Mouse (Mus musculus) T-helper 17 cell (primary cell): ENCODE measurements around the gene Alox12.

Experiments used
- in situ Hi-C, 2 experiments: fragments of 300-600 bp; cut with MboI, MseI; formaldehyde crosslinking; loops; 1 replicate in 1 of 2; 2 replicates in 1 of 2; pipeline ENCODE4 v1.15.1; 2025; ENCODE audit warnings: high pct_unique_total_duplicates in 2 of 2

Alox12 gene

DNA sequence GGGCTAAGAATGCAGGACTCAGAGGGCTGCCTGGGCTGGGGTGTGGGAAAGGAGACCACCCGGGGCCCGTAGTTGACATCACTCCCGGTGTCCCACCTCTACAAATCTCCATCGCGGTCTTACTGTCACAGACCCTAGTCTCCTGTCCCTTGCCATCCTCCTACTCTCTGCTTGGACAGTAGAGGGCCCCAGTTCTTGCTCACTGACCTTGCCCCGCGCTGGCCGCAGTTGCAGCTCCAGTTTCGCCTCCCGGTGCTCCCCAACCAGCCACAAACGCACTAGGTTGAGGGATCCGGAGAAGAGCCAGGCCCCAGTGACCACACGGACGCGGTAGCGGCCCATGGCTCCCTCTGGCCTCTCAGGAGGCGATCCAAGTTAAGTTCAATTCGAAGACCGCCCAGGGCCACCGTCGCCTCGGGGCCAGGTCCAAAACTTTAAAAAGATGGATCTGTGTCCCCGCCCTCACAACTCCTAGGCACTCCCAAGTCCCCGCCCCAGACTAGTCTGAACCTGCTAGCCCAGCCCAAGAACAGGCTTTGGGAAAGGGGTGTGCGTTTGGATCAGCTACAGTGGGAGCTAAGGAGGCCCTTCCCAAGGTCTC lies at the start of gene Alox12:
TSS of gene Alox12 (minus strand) at position 423 of the 601 bp plus-strand sequence.
- in situ Hi-C loops = loop anchor here in 1 of 2 experiments (5.0 kb wide), 1 partner anchor 62 kb away; no protein-coding TSS in a partner anchor

DNA sequence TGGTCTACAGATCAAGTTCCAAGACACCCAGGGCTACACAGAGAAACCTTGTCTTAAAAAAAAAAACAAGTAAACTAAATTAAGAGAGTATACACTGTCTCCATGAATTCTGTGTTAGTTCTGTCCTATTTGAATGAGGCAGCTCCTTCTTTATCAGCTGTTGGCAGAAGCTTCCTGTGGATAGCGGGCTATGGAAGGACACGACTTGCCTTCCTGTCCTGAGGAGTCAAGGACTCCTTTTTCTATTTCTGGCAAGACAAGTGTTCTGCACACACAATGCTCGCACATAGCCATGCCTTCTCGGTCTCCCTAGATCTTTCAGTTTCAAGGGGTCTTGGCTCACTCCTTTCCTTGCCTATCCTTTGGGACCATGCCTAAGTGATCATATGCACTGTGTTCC lies 47.1 kb upstream of the Alox12 start:
- in situ Hi-C loops = no loop called here

DNA sequence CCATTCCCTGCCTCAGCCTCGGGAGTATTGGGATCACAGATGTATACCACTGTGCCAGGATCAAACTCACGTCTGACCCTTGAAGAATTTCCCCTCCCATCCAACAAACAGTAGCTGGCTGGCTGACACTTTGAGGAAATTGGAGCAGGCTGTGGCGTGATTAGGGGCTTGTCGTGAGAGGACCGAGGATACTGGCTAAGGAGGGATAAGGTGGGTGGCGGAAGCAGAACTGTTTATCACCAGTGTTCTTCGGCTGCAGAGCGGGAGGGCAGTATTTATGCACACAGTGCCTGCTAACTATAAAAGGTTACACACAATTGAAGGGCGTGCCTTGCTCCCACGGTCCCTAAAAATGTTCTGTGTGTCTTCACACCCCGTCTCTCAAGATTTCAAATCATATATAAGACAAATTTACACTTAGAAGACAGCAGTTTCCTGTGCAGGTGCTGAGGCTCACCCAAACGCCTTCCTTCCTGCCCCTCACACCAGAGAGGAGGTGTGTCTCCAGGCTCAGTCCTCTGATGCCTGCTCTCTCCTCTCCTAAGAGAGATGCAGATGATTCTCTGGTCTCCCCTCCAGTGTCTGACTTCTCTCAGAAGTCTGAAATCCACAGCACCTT lies 42.8 kb upstream of the Alox12 start:
- in situ Hi-C loops = no loop called here

DNA sequence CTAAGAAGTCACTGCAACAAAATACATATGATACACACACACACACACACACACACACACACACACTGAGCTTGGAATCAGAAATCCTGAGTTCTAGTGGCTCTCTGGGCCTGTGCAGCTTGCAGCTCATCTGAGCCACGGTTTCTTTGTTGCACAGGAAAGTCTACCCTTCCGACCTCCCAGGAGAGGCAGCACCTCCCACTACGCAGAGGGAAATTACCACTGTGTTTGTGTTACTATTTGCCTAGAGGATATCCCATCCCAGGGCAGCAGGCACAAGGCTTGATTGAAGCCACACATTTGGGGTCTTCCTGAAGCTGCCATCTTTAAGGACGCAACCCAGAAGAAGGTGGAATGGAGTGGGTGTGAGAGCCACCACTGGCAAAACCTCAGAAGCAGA lies 42.3 kb upstream of the Alox12 start:
- in situ Hi-C loops = no loop called here

DNA sequence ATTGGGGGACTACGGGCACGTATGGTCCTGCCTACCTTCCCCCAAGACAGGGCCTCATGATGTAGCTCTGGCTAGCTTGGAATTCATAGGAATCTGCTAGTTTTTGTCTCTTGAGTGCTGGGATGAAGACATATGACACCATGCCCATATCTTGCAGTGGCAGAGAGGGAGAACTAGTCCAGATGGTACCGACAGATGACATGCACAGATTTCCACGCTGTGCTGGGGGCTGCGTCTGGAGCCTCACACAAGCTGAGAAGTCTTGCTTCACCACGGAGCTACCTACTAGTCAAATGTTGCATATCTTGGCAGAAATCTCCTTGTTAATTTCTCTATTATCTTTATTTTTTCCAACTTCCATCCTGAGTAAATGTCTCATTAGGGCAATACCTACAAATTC lies 38.7 kb upstream of the Alox12 start:
- in situ Hi-C loops = no loop called here

DNA sequence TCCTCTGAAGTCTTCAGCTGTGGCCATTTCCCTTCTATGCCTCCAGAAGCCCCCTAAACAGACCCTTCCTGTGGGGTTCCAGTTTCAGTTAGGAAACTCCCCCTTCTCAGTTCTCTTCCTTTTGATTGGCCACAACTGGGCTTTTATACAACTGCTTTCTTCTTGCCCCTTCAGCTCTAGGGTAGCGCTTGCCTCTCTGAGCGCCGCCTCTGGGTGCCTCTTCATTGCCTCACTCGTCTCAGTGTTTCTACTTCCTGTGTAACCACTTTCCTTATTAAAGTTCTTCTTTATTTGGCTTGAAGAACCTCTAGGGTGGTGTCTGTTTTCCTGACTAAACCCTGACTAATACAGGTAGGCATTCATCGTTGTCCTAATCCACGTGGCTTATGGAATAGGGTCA lies 36.1 kb upstream of the Alox12 start:
- in situ Hi-C loops = no loop called here

DNA sequence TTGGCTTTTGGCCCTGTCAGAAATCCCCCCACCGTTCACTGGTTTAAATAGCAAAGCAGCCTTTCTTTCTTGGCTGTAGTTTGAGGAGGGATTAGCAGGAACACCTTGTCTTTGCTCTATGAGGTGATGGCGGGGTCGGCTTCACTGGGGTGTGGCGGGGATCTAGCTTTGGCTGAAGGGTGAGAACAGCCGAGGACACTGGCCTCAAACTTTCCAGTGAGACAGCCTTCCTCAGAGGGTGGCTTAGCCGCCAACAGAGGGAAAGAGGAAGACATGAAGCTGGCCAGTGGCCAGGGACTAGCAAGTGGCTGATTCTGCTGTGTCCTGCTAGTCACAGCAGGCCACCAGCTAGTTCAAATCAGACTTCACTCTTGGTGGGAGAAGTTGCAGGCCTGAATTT lies 34.1 kb upstream of the Alox12 start:
- in situ Hi-C loops = no loop called here

DNA sequence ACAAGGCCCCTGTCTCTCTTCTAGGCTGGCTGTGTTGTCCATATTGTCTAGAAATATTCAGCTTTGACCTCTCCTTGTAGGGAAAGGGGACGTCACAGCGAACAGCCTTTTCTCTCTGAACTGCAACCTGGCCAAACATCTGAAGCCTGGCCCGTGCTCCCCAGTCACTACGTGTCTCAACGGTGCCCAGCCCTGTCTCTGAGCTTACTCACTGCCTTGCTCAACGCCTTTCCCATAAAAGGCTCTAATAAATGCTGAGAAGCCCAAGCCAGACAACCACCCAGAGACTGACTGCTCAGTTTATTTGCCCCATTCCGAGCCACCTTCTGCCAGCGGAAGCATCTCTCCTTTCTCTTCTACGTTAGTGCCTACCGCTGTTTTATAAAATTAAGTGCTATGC lies 32.9 kb upstream of the Alox12 start:
- in situ Hi-C loops = no loop called here

DNA sequence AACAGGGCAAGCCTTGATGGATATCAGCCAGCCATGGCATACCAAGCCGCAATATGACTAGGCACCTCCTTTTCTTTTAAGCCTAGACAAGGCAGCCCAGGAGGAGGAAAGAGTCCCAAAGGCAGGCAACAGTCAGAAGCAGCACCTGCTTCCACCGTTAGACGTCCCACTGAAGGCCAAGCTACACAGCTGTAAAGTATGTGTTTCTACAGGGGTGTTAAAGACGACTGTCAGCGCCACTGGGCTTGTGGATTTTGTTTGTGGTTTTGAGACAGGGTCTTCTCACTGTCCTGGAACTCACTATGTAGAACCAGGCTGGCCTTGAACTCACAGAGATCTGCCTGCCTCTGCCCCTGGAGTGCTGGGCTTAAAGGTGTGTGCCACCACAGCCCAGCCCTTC lies 30.5 kb upstream of the Alox12 start:
- in situ Hi-C loops = no loop called here

DNA sequence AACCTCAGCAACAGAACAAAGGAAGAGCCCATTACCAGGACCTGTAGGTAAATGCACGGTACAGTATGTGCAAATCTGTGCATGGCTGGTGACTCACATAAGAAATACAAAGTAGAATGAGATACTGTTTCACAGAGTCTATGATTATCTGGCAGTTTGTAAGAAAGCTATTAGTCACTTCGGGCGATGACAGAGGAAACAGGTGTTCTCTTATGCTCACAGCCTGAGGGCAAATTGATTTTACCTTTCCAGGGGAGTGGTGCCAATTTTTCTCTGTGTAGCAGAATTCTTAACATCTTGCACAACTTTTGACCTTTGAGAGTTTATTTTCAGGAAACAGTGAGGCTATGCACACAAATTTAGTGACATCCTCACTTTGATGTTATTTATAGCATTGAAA lies 29.6 kb upstream of the Alox12 start:
- in situ Hi-C loops = no loop called here

DNA sequence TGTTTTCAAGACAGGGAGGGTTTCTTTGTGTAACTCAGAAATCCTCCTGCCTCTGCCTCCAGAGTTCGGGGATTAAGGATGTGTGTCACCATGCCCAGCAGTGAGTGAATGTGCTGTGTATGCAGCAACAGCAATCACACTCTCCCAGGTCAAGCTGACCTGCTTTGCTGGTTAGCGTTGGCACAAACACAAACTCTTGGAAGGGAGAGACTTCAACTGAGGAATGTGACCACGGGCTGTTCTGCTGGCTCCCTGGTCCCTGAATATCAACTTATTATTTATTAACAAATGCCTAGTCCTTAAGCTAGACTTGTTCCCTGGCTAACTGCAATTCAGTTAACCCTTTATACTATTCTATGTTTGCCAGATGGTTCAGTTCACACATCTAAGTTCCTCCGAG lies 28.5 kb upstream of the Alox12 start:
- in situ Hi-C loops = no loop called here

DNA sequence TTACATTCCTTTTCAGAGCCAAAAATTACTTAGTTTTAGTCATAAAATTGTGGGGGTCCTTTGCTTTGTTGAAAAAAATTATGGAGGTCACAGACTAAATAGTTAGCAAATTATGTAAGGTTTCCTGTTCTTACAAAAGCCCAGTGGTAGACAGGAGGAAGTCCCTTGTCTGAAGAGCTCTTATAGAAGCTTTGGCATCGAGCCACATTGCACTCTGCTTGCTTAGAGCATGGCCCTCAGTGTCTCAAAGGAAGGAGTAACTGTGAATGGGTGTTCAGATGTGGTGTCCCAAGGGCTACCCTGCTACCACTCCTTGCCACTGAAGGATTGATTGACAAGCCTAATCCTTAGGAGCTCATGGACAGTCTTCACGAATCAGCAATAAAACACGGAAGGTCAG lies 25.3 kb upstream of the Alox12 start:
- in situ Hi-C loops = no loop called here

DNA sequence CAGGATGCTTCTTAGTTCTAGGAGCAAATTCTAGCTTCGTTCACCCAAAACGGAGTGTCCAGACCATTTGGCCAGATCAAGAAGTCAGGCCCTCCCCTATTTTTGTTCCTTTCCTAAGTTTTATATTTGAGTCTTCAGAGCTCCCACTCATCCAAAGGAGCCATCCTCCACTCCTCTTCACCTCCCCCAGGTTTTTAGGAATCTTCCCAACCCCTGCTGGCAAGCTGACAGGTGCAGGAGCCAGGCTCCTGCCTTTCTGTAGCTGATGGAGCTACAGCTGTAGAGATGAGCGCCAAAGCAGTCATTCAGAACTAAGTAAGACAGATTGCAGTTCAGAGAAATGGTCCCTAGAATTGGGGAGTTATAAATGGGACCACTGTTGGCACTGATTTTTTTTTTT lies 23.8 kb upstream of the Alox12 start:
- in situ Hi-C loops = no loop called here

DNA sequence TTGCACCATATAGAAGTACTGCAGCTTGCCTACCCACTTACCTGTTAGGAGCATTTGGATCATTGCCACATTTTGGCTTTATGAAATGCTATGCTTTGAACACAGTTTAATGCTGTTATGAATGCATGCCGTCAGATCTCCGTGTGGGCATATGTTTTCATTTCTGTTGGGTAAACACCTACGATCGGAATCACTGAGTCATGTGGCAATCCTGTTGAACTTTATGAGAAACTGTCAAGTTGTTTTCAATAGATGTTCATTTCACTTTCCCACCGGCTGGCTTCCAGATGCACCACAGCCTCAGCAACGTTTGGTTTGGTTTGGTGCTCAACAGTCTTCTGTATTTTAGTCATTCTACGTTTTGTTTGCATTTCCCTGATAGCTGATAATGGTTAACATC lies 16.5 kb upstream of the Alox12 start:
- in situ Hi-C loops = no loop called here

DNA sequence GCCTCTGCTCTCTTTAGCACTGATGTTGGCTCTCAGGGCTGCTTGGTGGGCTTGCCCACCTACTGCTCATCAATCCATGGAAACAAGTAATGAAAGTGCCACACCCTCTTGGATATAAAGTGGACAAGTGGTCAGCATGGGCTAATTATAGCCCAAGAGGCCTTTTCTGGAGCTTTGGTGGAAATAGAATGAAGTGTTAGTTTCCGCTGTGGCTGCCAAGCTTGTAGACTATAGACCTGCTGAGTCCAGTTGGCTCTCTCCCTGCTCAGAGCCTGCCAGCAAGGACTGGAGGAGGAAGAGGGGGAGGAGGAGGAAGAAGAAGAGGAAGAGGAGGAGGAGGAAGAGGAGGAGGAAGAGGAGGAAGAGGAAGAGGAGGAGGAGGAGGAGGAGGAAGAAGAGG lies 11.3 kb upstream of the Alox12 start:
- in situ Hi-C loops = no loop called here

DNA sequence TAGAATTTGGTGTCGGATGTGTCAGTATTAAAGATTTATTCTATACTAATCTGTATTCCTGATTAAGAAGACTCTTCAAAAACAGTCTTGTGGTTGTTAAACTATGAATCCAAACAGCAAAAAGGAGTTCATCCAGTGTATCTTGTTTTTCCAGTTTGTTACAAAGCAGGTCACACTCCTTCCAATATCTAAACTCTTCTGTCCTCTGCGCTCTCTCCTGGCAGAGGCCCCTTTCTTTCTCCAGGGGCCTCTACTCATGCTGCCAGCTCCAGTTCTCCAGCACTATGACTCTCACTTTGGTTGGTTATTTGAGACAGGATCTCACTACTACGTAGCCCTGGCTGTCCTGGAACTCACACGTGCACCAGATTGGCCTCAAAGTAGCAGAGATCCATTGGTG lies 10.7 kb upstream of the Alox12 start:
- in situ Hi-C loops = no loop called here

DNA sequence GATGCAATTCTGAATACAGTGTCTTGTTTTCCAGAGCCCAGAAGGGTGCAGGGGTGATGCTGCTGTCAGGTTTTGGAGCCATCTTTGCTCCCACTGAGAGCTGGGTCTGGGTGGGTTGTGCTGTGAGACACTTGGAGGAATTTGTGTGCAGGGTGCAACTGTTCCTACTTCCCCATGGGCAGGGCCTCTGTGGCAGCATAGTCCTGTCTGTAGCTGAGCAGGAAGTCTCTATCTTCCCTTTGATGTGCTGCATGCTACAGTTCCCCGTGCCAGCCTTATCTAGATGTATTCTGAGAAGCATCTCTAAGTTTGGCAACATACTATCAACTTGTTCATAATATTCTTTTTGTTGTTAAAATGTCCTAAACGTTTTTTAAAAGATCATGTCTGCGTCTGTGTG lies 10.1 kb upstream of the Alox12 start:
- in situ Hi-C loops = no loop called here

DNA sequence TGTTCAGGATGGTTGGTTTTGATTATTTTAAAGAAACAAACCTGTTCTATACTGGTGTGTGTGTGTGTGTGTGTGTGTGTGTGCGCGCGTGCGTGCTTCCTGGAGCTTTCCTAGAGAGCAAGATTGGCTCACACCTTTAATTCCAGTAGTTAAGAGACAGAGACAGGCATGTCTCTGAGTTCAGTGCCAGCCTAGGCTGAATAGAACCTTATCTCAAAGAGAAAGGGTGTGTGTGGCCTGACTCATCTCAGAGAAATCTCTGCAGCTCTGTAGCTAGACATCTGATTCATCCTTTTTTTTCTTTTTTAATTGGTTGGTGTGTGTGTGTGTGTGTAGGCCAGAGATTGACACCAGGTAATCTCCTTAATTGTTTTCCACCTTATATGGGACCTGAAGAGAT lies 3.9 kb upstream of the Alox12 start:
- in situ Hi-C loops = no loop called here

DNA sequence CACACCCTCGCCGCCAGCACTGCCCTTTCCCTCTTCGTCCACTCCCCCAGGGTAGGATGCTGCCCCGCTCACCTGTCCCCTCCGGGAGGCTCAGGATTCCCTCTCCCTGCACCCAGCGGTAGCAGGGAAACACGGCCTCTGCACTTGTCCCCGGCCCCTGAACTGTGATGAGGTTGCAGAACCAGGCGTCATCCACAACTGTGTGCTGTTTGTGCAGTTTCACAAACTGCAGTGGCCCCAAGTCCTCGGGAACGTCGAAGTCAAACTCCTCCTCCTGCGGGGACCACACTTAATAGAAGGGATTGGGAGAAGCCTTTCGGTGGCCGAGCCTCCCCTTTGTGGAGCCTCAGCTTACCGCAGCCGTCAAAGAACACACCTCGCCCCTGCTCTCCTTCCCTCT lies 816 bp downstream of the Alox12 start:
- in situ Hi-C loops = loop anchor here in 1 of 2 experiments (5.0 kb wide), 1 partner anchor 63 kb away; no protein-coding TSS in a partner anchor

DNA sequence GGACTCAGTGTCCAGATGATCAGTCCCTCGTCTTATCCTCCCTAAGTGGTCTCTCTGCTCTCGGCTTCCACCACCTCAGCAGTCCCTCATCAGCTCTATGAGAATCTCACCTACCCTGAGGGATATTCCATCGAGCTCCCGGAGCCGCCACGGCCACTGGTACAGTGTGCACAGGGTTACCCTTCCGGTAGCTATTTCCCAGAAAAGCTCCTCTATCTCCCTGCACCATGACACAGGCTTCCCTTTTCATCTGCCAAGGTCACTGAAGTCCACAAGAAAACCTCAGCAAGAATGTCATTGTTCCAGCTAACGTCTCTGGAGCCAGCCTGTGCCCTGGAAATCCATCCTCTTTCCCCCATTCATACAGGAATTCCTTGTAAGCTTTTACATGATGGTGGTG lies 3.3 kb downstream of the Alox12 start:
- in situ Hi-C loops = loop anchor here in 1 of 2 experiments (5.0 kb wide), 1 partner anchor 65 kb away; no protein-coding TSS in a partner anchor

DNA sequence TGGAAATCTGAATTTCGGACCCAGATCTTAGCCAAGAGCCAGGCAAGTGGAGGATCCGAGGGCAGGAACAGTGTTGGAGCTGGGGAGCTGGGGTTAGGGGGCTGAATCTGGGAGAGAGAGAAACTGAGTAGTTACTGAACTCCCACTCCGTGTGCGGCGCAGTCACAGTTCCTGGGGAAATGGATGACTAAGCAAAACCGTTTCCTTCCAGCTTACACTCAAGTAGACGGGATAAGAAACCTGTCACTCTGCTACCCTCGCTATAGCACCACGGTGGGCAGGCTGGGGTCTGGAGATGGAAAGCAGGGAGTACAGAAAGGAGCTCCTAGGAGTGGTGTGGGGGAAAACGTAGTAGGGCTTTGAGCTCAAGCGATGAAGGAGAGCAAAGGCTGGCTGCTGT lies 5.0 kb downstream of the Alox12 start:
- in situ Hi-C loops = loop anchor here in 1 of 2 experiments (5.0 kb wide), 1 partner anchor 67 kb away; no protein-coding TSS in a partner anchor

DNA sequence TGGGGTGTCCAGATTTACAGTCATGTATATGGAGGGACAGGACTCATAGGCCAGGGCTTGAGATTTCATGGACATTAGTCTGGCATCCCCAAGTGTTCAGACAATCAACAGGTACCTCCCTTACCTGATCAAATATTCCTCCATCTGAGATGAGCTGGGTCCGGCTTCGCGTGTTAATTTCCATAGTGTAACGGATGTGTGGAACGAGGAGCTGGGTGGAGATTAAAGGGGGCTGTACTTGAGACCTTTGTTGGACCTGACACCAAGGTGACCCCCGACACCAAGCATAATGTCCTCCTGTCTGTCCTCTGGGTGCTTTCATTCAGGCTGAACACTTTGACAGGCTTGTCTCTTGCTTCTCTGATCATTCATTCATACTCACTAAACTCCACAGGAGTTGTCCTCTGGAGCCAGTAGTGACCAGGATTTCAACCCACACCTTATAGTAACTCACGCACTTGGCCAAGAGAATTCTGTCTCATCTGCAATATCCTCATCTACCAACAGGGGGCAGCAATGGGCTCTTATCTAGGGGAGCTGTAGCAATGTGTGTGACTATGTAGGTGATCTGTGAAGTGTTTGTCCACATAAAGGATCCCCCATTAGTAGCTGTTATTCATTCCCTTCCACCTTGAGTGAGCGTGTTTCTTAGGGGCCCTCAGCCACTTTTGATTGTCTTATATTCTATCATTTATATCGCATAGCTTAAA lies 7.9 kb downstream of the Alox12 start:
- in situ Hi-C loops = no loop called here

DNA sequence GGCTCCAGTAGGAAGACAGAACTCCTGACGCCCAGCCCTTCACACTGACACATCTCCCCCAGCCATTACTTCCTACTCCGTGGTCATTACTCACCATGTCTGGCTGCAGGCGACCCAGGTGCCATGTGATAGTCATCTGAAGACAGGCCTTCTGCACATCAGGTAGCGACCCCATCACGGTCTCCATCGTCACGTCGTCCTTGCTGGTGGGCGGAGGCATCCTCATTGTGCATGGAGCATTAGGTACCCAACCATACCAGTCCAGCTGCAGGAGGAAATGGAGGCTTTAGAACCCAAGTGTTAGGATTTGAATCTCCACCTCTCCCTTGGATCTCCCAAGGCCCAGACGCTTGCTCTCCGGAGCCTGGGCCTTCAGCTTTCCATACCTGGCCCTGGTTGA lies 12.6 kb downstream of the Alox12 start:
- in situ Hi-C loops = no loop called here
